Mouse (Mus musculus) forebrain, embryonic 13.5 days (tissue): ENCODE data around the gene Spdl1. TPM values are rescaled to one million over a fixed set of nuclear protein-coding genes. Genes with fewer than 3 reads are reported as not detected.

ENCODE experiments used
- ATAC-seq: fragments of 200-750 bp; cut with Nextera tagmentation; 2 replicates; pipeline ENCODE4 v1.8.0; 2017
- H3K27ac ChIP-seq: fragments of 300-500 bp; sonication (generic); 2 replicates; pipeline ENCODE4 v1.5.1; 2015; ENCODE audit warnings: inconsistent platforms, mild to moderate bottlenecking, moderate library complexity
- H3K27me3 ChIP-seq: fragments of 300-500 bp; sonication (generic); 2 replicates; pipeline ENCODE4 v1.6.1; 2015; ENCODE audit warnings: mild to moderate bottlenecking, inconsistent platforms
- H3K36me3 ChIP-seq: fragments of 300-500 bp; sonication (generic); 2 replicates; pipeline ENCODE4 v1.6.1; 2015; ENCODE audit warnings: mild to moderate bottlenecking, inconsistent platforms; ENCODE audit not compliant: poor library complexity, severe bottlenecking
- H3K4me1 ChIP-seq: fragments of 300-500 bp; sonication (generic); 2 replicates; pipeline ENCODE4 v1.6.1; 2015; ENCODE audit warnings: inconsistent platforms
- H3K4me2 ChIP-seq: fragments of 300-500 bp; sonication (generic); 2 replicates; pipeline ENCODE4 v1.6.1; 2015; ENCODE audit warnings: inconsistent platforms, mild to moderate bottlenecking, moderate library complexity
- H3K4me3 ChIP-seq: fragments of 300-500 bp; sonication (generic); 2 replicates; pipeline ENCODE4 v1.5.1; 2015; ENCODE audit warnings: mild to moderate bottlenecking, inconsistent platforms
- H3K9ac ChIP-seq: fragments of 300-500 bp; sonication (generic); 2 replicates; pipeline ENCODE4 v1.6.1; 2015; ENCODE audit warnings: mild to moderate bottlenecking, inconsistent platforms
- H3K9me3 ChIP-seq: fragments of 300-500 bp; sonication (generic); replicated peaks from 2 replicates; pipeline ENCODE4 v1.6.1; 2016; ENCODE audit warnings: inconsistent platforms
- whole genome bisulfite sequencing: fragments of 180-500 bp; shearing (Covaris S2); methylation state at CpG from one replicate; pipeline ENCODE4 v1.1.7; 2015; 5-methylcytosine and 5-hydroxymethylcytosine counted together
- polyA plus RNA-seq: library from polyadenylated mRNA; unstranded; fragments of >200 nt; fragmentation: Nextera tagmentation; extraction: Ambion mirVana; gene quantifications from 2 replicates; pipeline ENCODE4 v1.2.1, GENCODE M21; 2015

Spdl1 gene
- polyA plus RNA-seq, 1 experiment from 2014 or later: 16.9 TPM

GRCm38 (mm10) chr11:34771221-34771986, 62.0 kb downstream of the Spdl1 start:
- H3K4me3 ChIP-seq: no peak overlapping the region
- H3K27ac ChIP-seq: no peak overlapping the region
- ATAC-seq: no peak
- H3K4me2 ChIP-seq: no peak overlapping the region
- no peaks in the 10 kb centered on the region for H3K36me3 ChIP-seq
- no peak overlapping the region for H3K9ac ChIP-seq
- no peaks in the 10 kb centered on the region for H3K9me3 ChIP-seq
- no peaks in the 10 kb centered on the region for H3K27me3 ChIP-seq
- 74% methylated on average over 12 of the region's 12 CpGs for WGBS
- H3K4me1 ChIP-seq: no peaks in the 10 kb centered on the region

DNA sequence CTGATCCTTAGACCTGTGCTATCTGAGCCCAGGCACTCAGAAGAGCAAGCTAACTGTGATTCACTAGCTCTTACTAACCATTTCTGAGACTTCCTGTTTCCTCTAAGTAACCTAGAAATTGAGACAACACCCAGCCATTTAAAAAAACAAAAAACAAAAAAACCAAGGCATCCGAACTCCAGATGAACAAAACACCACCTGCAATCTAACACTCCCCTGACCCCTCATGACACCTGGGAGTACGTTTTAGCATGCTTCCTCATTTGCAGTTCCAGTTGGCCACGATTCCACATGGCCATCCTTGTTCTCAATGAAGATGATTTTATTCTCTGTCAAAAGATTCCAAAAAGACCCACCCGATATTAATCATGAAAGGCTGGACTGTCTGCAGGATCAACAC, 62.8 kb downstream of the Spdl1 start:
- H3K27ac ChIP-seq: no peak overlapping the region
- H3K9ac ChIP-seq: no peak overlapping the region
- no peak for ATAC-seq
- no peaks in the 10 kb centered on the region for H3K9me3 ChIP-seq
- no peak overlapping the region for H3K4me2 ChIP-seq
- 74% methylated on average over 4 of the region's 4 CpGs for WGBS
- no peaks in the 10 kb centered on the region for H3K4me1 ChIP-seq
- no peak overlapping the region for H3K4me3 ChIP-seq
- no peaks in the 10 kb centered on the region for H3K27me3 ChIP-seq
- no peaks in the 10 kb centered on the region for H3K36me3 ChIP-seq

DNA sequence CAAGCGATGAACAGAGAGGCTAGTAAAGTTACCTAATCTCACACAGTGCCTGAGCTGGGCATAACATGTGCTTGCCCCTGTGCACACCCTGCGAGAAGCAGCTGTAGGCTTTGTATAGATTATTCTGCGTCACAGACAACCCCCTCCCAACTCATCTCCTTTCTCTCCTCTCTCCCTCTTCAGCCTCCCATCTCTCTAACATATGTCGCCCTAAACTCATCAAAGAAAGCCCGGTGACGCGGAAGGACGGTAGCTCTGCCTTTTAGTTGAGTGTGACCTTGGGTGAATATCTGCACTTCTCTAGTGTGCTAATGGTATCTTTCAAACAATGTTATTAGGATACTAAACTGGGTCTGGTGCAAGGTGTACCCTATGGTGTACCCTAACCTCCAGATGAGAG, 63.5 kb downstream of the Spdl1 start:
- Histone ChIP-seq H3K4me2 (no peak overlapping the region), H3K4me1 (no peaks in the 10 kb centered on the region), H3K4me3 (no peak overlapping the region), H3K9ac (no peak overlapping the region), H3K9me3 (no peaks in the 10 kb centered on the region), H3K27ac (no peak overlapping the region), H3K27me3 (no peaks in the 10 kb centered on the region), H3K36me3 (no peaks in the 10 kb centered on the region)
- no peak for ATAC-seq
- WGBS: 89% methylated on average over 8 of the region's 8 CpGs

- no peak overlapping the region for H3K4me3 ChIP-seq
- no peak overlapping the region for H3K4me2 ChIP-seq
- H3K27ac ChIP-seq: no peak overlapping the region
- no peaks in the 10 kb centered on the region for H3K4me1 ChIP-seq
- ATAC-seq: no peak
- H3K9me3 ChIP-seq: no peaks in the 10 kb centered on the region
- H3K9ac ChIP-seq: no peak overlapping the region
- no peaks in the 10 kb centered on the region for H3K27me3 ChIP-seq
- 97% methylated on average over 2 of the region's 2 CpGs for WGBS
- H3K36me3 ChIP-seq: no peaks in the 10 kb centered on the region
These were observed 64.0 kb downstream of the Spdl1 start for GRCm38 (mm10) chr11:34769396-34769795.

DNA sequence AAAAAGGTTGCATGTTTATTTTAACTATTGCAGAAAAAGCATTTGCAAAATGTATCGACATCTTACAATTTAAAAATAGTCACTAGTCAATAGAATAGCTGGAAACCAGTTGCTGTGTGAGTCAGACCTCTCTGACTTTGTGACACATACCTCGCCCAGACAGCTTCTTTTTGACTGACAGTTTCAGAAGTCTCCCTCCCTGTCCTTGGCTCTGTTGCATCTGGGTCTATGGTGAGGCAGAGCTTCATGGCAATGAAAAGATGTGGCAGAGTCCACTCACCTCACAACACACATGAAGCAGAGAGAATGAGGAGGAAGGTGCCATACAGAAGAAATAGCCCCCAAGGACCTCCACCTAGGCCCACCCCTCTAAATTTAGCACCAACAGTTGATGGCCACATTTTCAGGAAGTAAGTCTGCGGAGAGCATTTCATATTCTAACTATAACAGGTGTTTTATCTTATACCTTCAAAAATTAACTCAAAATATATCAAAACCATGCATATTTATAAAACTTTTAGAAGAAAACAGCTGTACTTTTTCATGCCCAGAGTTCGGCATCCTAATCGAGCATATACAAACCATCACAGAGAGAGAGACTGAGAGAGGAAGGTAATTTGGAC, 69.6 kb downstream of the Spdl1 start:
- Histone ChIP-seq H3K27ac (no peak overlapping the region), H3K9ac (no peak overlapping the region), H3K9me3 (no peaks in the 10 kb centered on the region), H3K36me3 (no peaks in the 10 kb centered on the region), H3K27me3 (no peaks in the 10 kb centered on the region), H3K4me2 (no peak overlapping the region), H3K4me3 (no peak overlapping the region), H3K4me1 (no peaks in the 10 kb centered on the region)
- ATAC-seq: no peak
- 87% methylated on average over 5 of the region's 5 CpGs for WGBS

- H3K9ac ChIP-seq: no peak overlapping the region
- no peaks in the 10 kb centered on the region for H3K27me3 ChIP-seq
- H3K4me2 ChIP-seq: no peak overlapping the region
- no peaks in the 10 kb centered on the region for H3K4me1 ChIP-seq
- WGBS: 87% methylated on average over 5 of the region's 5 CpGs
- no peak for ATAC-seq
- H3K27ac ChIP-seq: no peak overlapping the region
- no peak overlapping the region for H3K4me3 ChIP-seq
- H3K9me3 ChIP-seq: no peaks in the 10 kb centered on the region
- H3K36me3 ChIP-seq: no peaks in the 10 kb centered on the region
These were observed 70.8 kb downstream of the Spdl1 start for GRCm38 (mm10) chr11:34762570-34763127.

DNA sequence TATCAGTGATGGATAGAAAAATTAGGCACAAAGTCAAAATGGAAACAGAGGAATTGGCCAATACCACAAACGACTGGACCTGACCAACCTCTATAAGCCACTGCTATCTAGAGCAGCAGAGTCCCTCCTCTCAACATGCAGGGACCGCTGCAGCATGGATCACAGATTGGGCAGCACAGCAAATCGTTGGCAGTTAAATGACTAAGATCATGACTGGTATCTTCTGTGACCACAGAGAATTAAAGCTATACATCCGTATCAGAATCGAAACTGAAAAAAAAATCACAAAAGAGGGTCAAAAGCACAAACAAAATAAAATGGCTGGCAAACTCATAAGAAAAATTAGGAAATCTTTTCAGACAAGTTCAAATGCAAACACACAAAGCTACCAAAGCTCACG, 71.3 kb downstream of the Spdl1 start:
- 88% methylated on average over 6 of the region's 6 CpGs for WGBS
- H3K36me3 ChIP-seq: no peaks in the 10 kb centered on the region
- H3K27me3 ChIP-seq: no peaks in the 10 kb centered on the region
- H3K27ac ChIP-seq: no peak overlapping the region
- ATAC-seq: no peak
- H3K9me3 ChIP-seq: no peaks in the 10 kb centered on the region
- H3K4me2 ChIP-seq: no peak overlapping the region
- no peaks in the 10 kb centered on the region for H3K4me1 ChIP-seq
- no peak overlapping the region for H3K4me3 ChIP-seq
- H3K9ac ChIP-seq: no peak overlapping the region

GRCm38 (mm10) chr11:34759582-34759981, 73.9 kb downstream of the Spdl1 start:
- H3K4me2 ChIP-seq: no peak overlapping the region
- WGBS: 82% methylated on average over 4 of the region's 4 CpGs
- H3K9me3 ChIP-seq: no peaks in the 10 kb centered on the region
- H3K36me3 ChIP-seq: no peaks in the 10 kb centered on the region
- no peak overlapping the region for H3K9ac ChIP-seq
- H3K4me3 ChIP-seq: no peak overlapping the region
- H3K27me3 ChIP-seq: no peaks in the 10 kb centered on the region
- H3K4me1 ChIP-seq: no peaks in the 10 kb centered on the region
- H3K27ac ChIP-seq: no peak overlapping the region
- no peak for ATAC-seq

Other genes with a start within 250 kb of the Spdl1 start
- 0.15 and 0.55 TPM in 2 replicates for gene Dock2, start 49.7 kb downstream of the Spdl1 start, polyA plus RNA-seq